Mouse (Mus musculus): ENCODE measurements around the gene 4933402J07Rik. TPM values are rescaled to one million over a fixed set of nuclear protein-coding genes. Genes with fewer than 3 reads are reported as not detected.

The 4933402J07Rik gene
- not detected in 2 replicates for polyA plus RNA-seq (2015; fragmentation: Nextera tagmentation; extraction: Ambion mirVana)

GRCm38 (mm10) chr8:87563553-87563952 is at the start of gene 4933402J07Rik:
Gene 4933402J07Rik (plus strand): TSS chr8:87563853.
- ATAC-seq (ENCODE audit: insufficient read depth, low FRiP score, low read depth) = no peak
- H3K36me3 ChIP-seq = no peaks in the 10 kb centered on the region
- no peak within 1 kb of the TSS for H3K27ac ChIP-seq

GRCm38 (mm10) chr8:87517132-87517531 is 46.5 kb upstream of the 4933402J07Rik start:
- no peaks in the 10 kb centered on the region for H3K36me3 ChIP-seq
- no peaks in the 10 kb centered on the region for H3K27me3 ChIP-seq (replicated peaks)
- no peak overlapping the region for H3K4me3 ChIP-seq (replicated peaks)
- H3K4me1 ChIP-seq = no peaks in the 10 kb centered on the region
- H3K4me2 ChIP-seq = no peak overlapping the region
- no peak overlapping the region for H3K27ac ChIP-seq
- H3K9ac ChIP-seq = no peak overlapping the region
- ATAC-seq (ENCODE audit: insufficient read depth, low FRiP score, low read depth) = no peak
- H3K9me3 ChIP-seq = no peaks in the 10 kb centered on the region
- WGBS = 98% methylated on average over 3 of the region's 3 CpGs

More at GRCm38 (mm10) chr8:87563553-87563952, at the start of gene 4933402J07Rik:
- Histone ChIP-seq H3K4me3 (replicated peaks) (no peak within 1 kb of the TSS), H3K9me3 (no peaks in the 10 kb centered on the region), H3K27me3 (replicated peaks) (no peaks in the 10 kb centered on the region), H3K9ac (no peak within 1 kb of the TSS), H3K4me1 (no peaks in the 10 kb centered on the region), H3K4me2 (no peak within 1 kb of the TSS)
- WGBS = 71% methylated on average over 2 of the region's 2 CpGs

- no peak for ATAC-seq (ENCODE audit: insufficient read depth, low FRiP score, low read depth)
- WGBS = 89% methylated on average over 1 of the region's 1 CpGs
- no peaks in the 10 kb centered on the region for H3K36me3 ChIP-seq
- no peaks in the 10 kb centered on the region for H3K4me1 ChIP-seq
- H3K27ac ChIP-seq = no peak overlapping the region
- no peak overlapping the region for H3K4me3 ChIP-seq (replicated peaks)
- H3K9me3 ChIP-seq = no peaks in the 10 kb centered on the region
- H3K4me2 ChIP-seq = no peak overlapping the region
- no peak overlapping the region for H3K9ac ChIP-seq
- H3K27me3 ChIP-seq (replicated peaks) = no peaks in the 10 kb centered on the region
These were observed 38.6 kb upstream of the 4933402J07Rik start for GRCm38 (mm10) chr8:87525006-87525405.

GRCm38 (mm10) chr8:87531176-87531575 is 32.5 kb upstream of the 4933402J07Rik start:
- Histone ChIP-seq H3K4me3 (replicated peaks) (no peak overlapping the region), H3K27me3 (replicated peaks) (no peaks in the 10 kb centered on the region), H3K27ac (no peak overlapping the region), H3K9me3 (no peaks in the 10 kb centered on the region), H3K36me3 (no peaks in the 10 kb centered on the region), H3K4me1 (no peaks in the 10 kb centered on the region), H3K4me2 (no peak overlapping the region), H3K9ac (no peak overlapping the region)
- no peak for ATAC-seq (ENCODE audit: insufficient read depth, low FRiP score, low read depth)
- WGBS = 51% methylated on average over 4 of the region's 4 CpGs

GRCm38 (mm10) chr8:87533476-87533875 is 30.2 kb upstream of the 4933402J07Rik start:
- H3K4me3 ChIP-seq (replicated peaks) = no peak overlapping the region
- WGBS = 65% methylated on average over 4 of the region's 4 CpGs
- ATAC-seq (ENCODE audit: insufficient read depth, low FRiP score, low read depth) = no peak

GRCm38 (mm10) chr8:87534846-87535245 is 28.8 kb upstream of the 4933402J07Rik start:
- H3K9ac ChIP-seq = no peak overlapping the region
- H3K36me3 ChIP-seq = no peaks in the 10 kb centered on the region
- no peaks in the 10 kb centered on the region for H3K4me1 ChIP-seq
- H3K4me2 ChIP-seq = no peak overlapping the region
- no peak overlapping the region for H3K4me3 ChIP-seq (replicated peaks)
- no peak for ATAC-seq (ENCODE audit: insufficient read depth, low FRiP score, low read depth)
- no peak overlapping the region for H3K27ac ChIP-seq
- H3K27me3 ChIP-seq (replicated peaks) = no peaks in the 10 kb centered on the region
- 36% methylated on average over 2 of the region's 2 CpGs for WGBS
- no peaks in the 10 kb centered on the region for H3K9me3 ChIP-seq

More at GRCm38 (mm10) chr8:87533476-87533875, 30.2 kb upstream of the 4933402J07Rik start:
- H3K36me3 ChIP-seq = no peaks in the 10 kb centered on the region
- H3K4me2 ChIP-seq = no peak overlapping the region
- no peaks in the 10 kb centered on the region for H3K27me3 ChIP-seq (replicated peaks)
- H3K27ac ChIP-seq = no peak overlapping the region
- no peaks in the 10 kb centered on the region for H3K9me3 ChIP-seq
- H3K4me1 ChIP-seq = no peaks in the 10 kb centered on the region
- no peak overlapping the region for H3K9ac ChIP-seq

GRCm38 (mm10) chr8:87536615-87537329 is 26.9 kb upstream of the 4933402J07Rik start:
- Histone ChIP-seq H3K27ac (no peak overlapping the region), H3K4me3 (replicated peaks) (no peak overlapping the region), H3K9me3 (no peaks in the 10 kb centered on the region), H3K4me1 (no peaks in the 10 kb centered on the region), H3K36me3 (no peaks in the 10 kb centered on the region), H3K9ac (no peak overlapping the region), H3K27me3 (replicated peaks) (no peaks in the 10 kb centered on the region), H3K4me2 (no peak overlapping the region)
- 6% methylated on average over 23 of the region's 23 CpGs for WGBS
- ATAC-seq (ENCODE audit: insufficient read depth, low FRiP score, low read depth) = peak; percentile 58; the same call in 1 of the 2 replicates

GRCm38 (mm10) chr8:87539829-87540394 is 23.7 kb upstream of the 4933402J07Rik start:
- Histone ChIP-seq H3K9ac (no peak overlapping the region), H3K4me1 (no peaks in the 10 kb centered on the region), H3K9me3 (no peaks in the 10 kb centered on the region), H3K4me3 (replicated peaks) (no peak overlapping the region), H3K4me2 (no peak overlapping the region), H3K36me3 (no peaks in the 10 kb centered on the region), H3K27me3 (replicated peaks) (no peaks in the 10 kb centered on the region), H3K27ac (no peak overlapping the region)
- no peak for ATAC-seq (ENCODE audit: insufficient read depth, low FRiP score, low read depth)
- WGBS = 29% methylated on average over 15 of the region's 15 CpGs

- H3K27me3 ChIP-seq (replicated peaks) = no peaks in the 10 kb centered on the region
- no peak overlapping the region for H3K27ac ChIP-seq
- H3K4me3 ChIP-seq (replicated peaks) = no peak overlapping the region
- WGBS = 67% methylated on average over 4 of the region's 4 CpGs
- H3K4me1 ChIP-seq = no peaks in the 10 kb centered on the region
- no peak overlapping the region for H3K4me2 ChIP-seq
- no peaks in the 10 kb centered on the region for H3K9me3 ChIP-seq
- H3K36me3 ChIP-seq = no peaks in the 10 kb centered on the region
- no peak for ATAC-seq (ENCODE audit: insufficient read depth, low FRiP score, low read depth)
- H3K9ac ChIP-seq = no peak overlapping the region
These were observed 13.8 kb upstream of the 4933402J07Rik start for GRCm38 (mm10) chr8:87549881-87550280.

- ATAC-seq (ENCODE audit: insufficient read depth, low FRiP score, low read depth) = no peak
- Histone ChIP-seq H3K9me3 (no peaks in the 10 kb centered on the region), H3K9ac (no peak overlapping the region), H3K27ac (no peak overlapping the region), H3K27me3 (replicated peaks) (no peaks in the 10 kb centered on the region), H3K4me2 (no peak overlapping the region), H3K4me3 (replicated peaks) (no peak overlapping the region), H3K36me3 (no peaks in the 10 kb centered on the region), H3K4me1 (no peaks in the 10 kb centered on the region)
- WGBS = 43% methylated on average over 1 of the region's 1 CpGs
These were observed 10.9 kb upstream of the 4933402J07Rik start for GRCm38 (mm10) chr8:87552801-87553200.

GRCm38 (mm10) chr8:87560801-87561200 is 2.9 kb upstream of the 4933402J07Rik start:
- H3K9ac ChIP-seq = no peak overlapping the region
- H3K9me3 ChIP-seq = no peaks in the 10 kb centered on the region
- H3K36me3 ChIP-seq = no peaks in the 10 kb centered on the region
- no peak for ATAC-seq (ENCODE audit: insufficient read depth, low FRiP score, low read depth)
- no peaks in the 10 kb centered on the region for H3K27me3 ChIP-seq (replicated peaks)
- no peak overlapping the region for H3K4me2 ChIP-seq
- H3K4me3 ChIP-seq (replicated peaks) = no peak overlapping the region
- H3K4me1 ChIP-seq = no peaks in the 10 kb centered on the region
- no peak overlapping the region for H3K27ac ChIP-seq
- WGBS = 48% methylated on average over 2 of the region's 2 CpGs

- WGBS = 83% methylated on average over 5 of the region's 5 CpGs
- H3K4me3 ChIP-seq (replicated peaks) = no peak overlapping the region
- peaks cover 7% of the 10 kb centered on the region; the same call in 1 of the 2 replicates for H3K4me1 ChIP-seq
- H3K4me2 ChIP-seq = no peak overlapping the region
- H3K27me3 ChIP-seq (replicated peaks) = no peaks in the 10 kb centered on the region
- no peak overlapping the region for H3K9ac ChIP-seq
- no peak for ATAC-seq (ENCODE audit: insufficient read depth, low FRiP score, low read depth)
- no peaks in the 10 kb centered on the region for H3K36me3 ChIP-seq
- no peaks in the 10 kb centered on the region for H3K9me3 ChIP-seq
- no peak overlapping the region for H3K27ac ChIP-seq
These were observed 5.5 kb downstream of the 4933402J07Rik start for GRCm38 (mm10) chr8:87569203-87569602.
